Mouse (Mus musculus) embryonic facial prominence, embryonic 11.5 days (tissue): Measurements from ENCODE around the gene Gm20817. TPM values are rescaled to one million over a fixed set of nuclear protein-coding genes. Genes with fewer than 3 reads are reported as not detected.
"Not testable (repeated sequence)": the region's sequence is repeated elsewhere in the genome, so short reads cannot be mapped to it uniquely, and the experiment has no call there.

Experiments used
- ATAC-seq: fragments of 200-750 bp; cut with Nextera tagmentation; replicated peaks from 2 replicates; pipeline ENCODE4 v1.8.0; 2017; ENCODE audit warnings: low read depth; ENCODE audit not compliant: insufficient number of reproducible peaks, low FRiP score, low TSS enrichment
- DNase-seq: peaks from one replicate; pipeline ENCODE4 v3.0.0-alpha.2; 2015; ENCODE audit warnings: low spot score
- H3K27ac ChIP-seq: fragments of 300-500 bp; sonication (generic); replicated peaks from 2 replicates; pipeline ENCODE4 v1.5.1; 2014; ENCODE audit warnings: mild to moderate bottlenecking, low read depth, low read length, control low read depth
- H3K27me3 ChIP-seq: fragments of 300-500 bp; sonication (generic); 2 replicates; pipeline ENCODE4 v1.6.1; 2014; ENCODE audit warnings: mild to moderate bottlenecking, low read length, moderate library complexity, mixed read lengths; ENCODE audit not compliant: control insufficient read depth, insufficient read depth
- H3K36me3 ChIP-seq: fragments of 300-500 bp; sonication (generic); replicated peaks from 2 replicates; pipeline ENCODE4 v1.6.1; 2014; ENCODE audit warnings: low read depth, mild to moderate bottlenecking, low read length, moderate library complexity, mixed read lengths; ENCODE audit not compliant: control insufficient read depth, insufficient read depth
- H3K4me1 ChIP-seq: fragments of 300-500 bp; sonication (generic); 2 replicates; pipeline ENCODE4 v1.6.1; 2014; ENCODE audit warnings: low read length, mixed read lengths; ENCODE audit not compliant: control insufficient read depth, insufficient read depth
- H3K4me2 ChIP-seq: fragments of 300-500 bp; sonication (generic); 2 replicates; pipeline ENCODE4 v1.6.1; 2014; ENCODE audit warnings: low read depth, mild to moderate bottlenecking, control low read depth, low read length, moderate library complexity
- H3K4me3 ChIP-seq: fragments of 300-500 bp; sonication (generic); 2 replicates; pipeline ENCODE4 v1.5.1; 2014; ENCODE audit warnings: low read depth, low read length, control low read depth
- H3K9ac ChIP-seq: fragments of 300-500 bp; sonication (generic); replicated peaks from 2 replicates; pipeline ENCODE4 v1.6.1; 2014; ENCODE audit warnings: mild to moderate bottlenecking, control low read depth, low read length
- H3K9me3 ChIP-seq: fragments of 300-500 bp; sonication (generic); replicated peaks from 2 replicates; pipeline ENCODE4 v1.6.1; 2016; ENCODE audit warnings: mild to moderate bottlenecking, low read length, inconsistent platforms, mixed read lengths; ENCODE audit not compliant: control insufficient read depth
- WGBS: fragments of 180-500 bp; shearing (Covaris S2); extraction: QIAGEN DNeasy Blood & Tissue Kit; methylation state at CpG from one replicate; pipeline ENCODE4 v1.1.7; 2014; 5-methylcytosine and 5-hydroxymethylcytosine counted together
- polyA plus RNA-seq: library from polyadenylated mRNA; unstranded; fragments of >200 nt; fragmentation: Nextera tagmentation; extraction: Ambion mirVana; gene quantifications from 2 replicates; pipeline ENCODE4 v1.2.1, GENCODE M21; 2014

Gene Gm20817
- polyA plus RNA-seq: not detected in 2 replicates

- not testable (repeated sequence) for H3K9ac ChIP-seq, H3K4me1 ChIP-seq
- WGBS: no CpG with 5 or more reads among the region's 5 CpGs
Measured at GRCm38 (mm10) chrY:68832628-68833027, at the start of gene Gm20817. Gene Gm20817 (minus strand): TSS chrY:68832728.

More at GRCm38 (mm10) chrY:68832628-68833027, at the start of gene Gm20817:
- H3K4me2 ChIP-seq, H3K36me3 ChIP-seq, H3K27ac ChIP-seq, H3K4me3 ChIP-seq, H3K27me3 ChIP-seq, DNase-seq, H3K9me3 ChIP-seq, ATAC-seq: not testable (repeated sequence)
